Mouse (Mus musculus) myocyte (in vitro differentiated cells): ENCODE results near the gene Rab6b.

Experiments used
- CEBPB ChIP-seq: IDR thresholded peaks from 2 replicates; pipeline ENCODE4 v1.6.1; 2011; ENCODE audit warnings: mild to moderate bottlenecking, moderate library complexity; ENCODE audit not compliant: poor library complexity, insufficient read depth, severe bottlenecking
- E2F4 ChIP-seq: IDR thresholded peaks from one replicate; pipeline ENCODE4 v1.6.1; 2011; ENCODE audit warnings: mild to moderate bottlenecking, control low read depth, moderate library complexity; ENCODE audit not compliant: insufficient read depth
- MAX ChIP-seq: IDR thresholded peaks from one replicate; pipeline ENCODE4 v1.6.1; 2011; ENCODE audit warnings: low read depth, mild to moderate bottlenecking, control low read depth
- MYOD1 ChIP-seq, 3 experiments: IDR thresholded peaks; one replicate each; pipeline ENCODE4 v1.6.1; 2011; ENCODE audit warnings: control low read depth in 2 of 3, low read depth in 2 of 3, mild to moderate bottlenecking in 2 of 3, moderate library complexity in 1 of 3; ENCODE audit not compliant: insufficient read length in 2 of 3, control insufficient read depth in 1 of 3
- POLR2A ChIP-seq: IDR thresholded peaks from one replicate; pipeline ENCODE4 v1.6.1; 2011; ENCODE audit warnings: low read depth, mild to moderate bottlenecking, control low read depth, moderate library complexity; ENCODE audit not compliant: insufficient read length
- POLR2AphosphoS2 ChIP-seq: IDR thresholded peaks from one replicate; pipeline ENCODE4 v1.6.1; 2011; ENCODE audit warnings: low read depth, control low read depth; ENCODE audit not compliant: insufficient read length
- REST ChIP-seq: IDR thresholded peaks from one replicate; pipeline ENCODE4 v1.6.1; 2011; ENCODE audit warnings: mild to moderate bottlenecking, control low read depth, moderate library complexity; ENCODE audit not compliant: insufficient read depth, insufficient read length
- SRF ChIP-seq: IDR thresholded peaks from one replicate; pipeline ENCODE4 v1.6.1; 2011; ENCODE audit warnings: low read depth; ENCODE audit not compliant: control insufficient read depth, insufficient read length
- TCF12 ChIP-seq: IDR thresholded peaks from one replicate; pipeline ENCODE4 v1.6.1; 2011; ENCODE audit warnings: mild to moderate bottlenecking, control low read depth; ENCODE audit not compliant: poor library complexity, insufficient read depth, severe bottlenecking
- TCF3 ChIP-seq: IDR thresholded peaks from one replicate; pipeline ENCODE4 v1.6.1; 2011; ENCODE audit warnings: low read depth, control low read depth; ENCODE audit not compliant: insufficient read length

DNA sequence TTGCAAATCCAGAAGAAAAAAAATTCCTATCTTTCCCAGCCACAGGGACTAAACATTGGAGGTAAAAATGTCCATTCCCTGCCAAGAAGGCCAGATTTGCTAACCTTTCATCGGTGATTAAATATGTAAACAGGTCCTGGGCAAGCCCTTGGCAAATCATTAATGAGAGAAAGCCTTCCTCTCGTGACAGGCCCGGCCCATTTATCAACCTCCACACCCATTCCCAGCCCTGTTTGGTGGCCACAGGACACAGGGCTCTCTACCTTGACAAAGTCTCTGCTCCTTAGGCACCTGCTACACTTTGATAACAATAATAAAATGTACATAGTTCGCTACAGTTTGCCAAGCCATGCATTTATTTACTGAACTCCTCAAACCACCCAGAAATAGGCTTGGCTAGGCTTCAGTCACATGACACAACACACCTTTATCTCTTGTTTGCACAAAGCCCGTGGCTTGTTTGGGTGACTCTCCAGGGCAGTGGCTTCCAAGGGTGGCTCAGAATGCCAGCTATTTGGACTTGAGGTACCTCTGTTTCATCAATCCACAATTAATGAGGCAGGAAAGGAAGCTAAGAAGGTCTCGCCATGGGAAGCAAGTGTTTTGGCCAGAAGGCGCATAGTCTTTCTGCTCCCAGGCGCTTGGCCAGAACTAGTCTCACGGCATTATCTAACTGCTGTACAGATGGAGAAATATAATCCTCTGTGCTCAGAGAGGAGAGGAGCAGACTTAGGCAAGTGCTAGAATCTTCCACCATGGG lies 21.3 kb upstream of the Rab6b start:
- TF ChIP-seq POLR2A (no peak), TCF3 (no peak), MYOD1 (IDR thresholded peaks at IDR 0.05; ENCODE audit: control insufficient read depth in 1 of 3, insufficient read length in 2 of 3, low read depth in 2 of 3) (no peak), MAX (no peak), REST (no peak), SRF (no peak), CEBPB (no peak), E2F4 (no peak), TCF12 (no peak), POLR2AphosphoS2 (no peak)
